In the genomic region with DNA sequence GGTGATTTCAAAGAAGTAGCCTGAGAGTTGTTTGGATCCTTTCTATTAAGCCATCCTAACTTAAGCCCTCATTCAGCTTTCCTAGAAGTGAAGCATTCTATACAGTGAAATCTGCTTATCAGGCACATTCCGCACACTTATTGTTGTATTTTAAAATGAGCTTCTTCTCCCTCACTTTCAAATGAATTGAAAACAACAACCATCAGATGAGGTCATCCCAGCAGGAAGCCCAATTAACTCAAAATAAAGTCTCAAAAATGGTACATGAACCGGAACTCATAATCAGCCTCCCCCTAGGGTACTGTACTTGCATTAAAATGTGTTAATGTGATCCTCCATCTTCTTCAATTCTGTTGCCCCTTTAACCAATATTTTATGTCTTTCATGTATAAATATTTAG, we compare ENCODE assay signal across 27 mouse cellular contexts.
"Had no signal": no experiment of that assay in that cellular context is flagged by ENCODE, and none has a peak within 500 bp of the region (broad histone marks: within the 10 kb centered on the region; RNA-seq: fewer than 3 reads in every experiment).

No protein-coding gene starts in this region.

- H3K4me1 ChIP-seq: heart, embryonic 13.5 days; heart, embryonic 15.5 days; hindbrain, embryonic 13.5 days; hindbrain, embryonic 15.5 days; kidney, embryonic 15.5 days; limb, embryonic 13.5 days; limb, embryonic 15.5 days; liver, embryonic 12.5 days had no signal

- H3K27me3 ChIP-seq: heart, embryonic 13.5 days; heart, embryonic 15.5 days; hindbrain, embryonic 13.5 days; hindbrain, embryonic 15.5 days; kidney, embryonic 15.5 days; limb, embryonic 13.5 days; limb, embryonic 15.5 days; liver, embryonic 12.5 days had no signal

- H3K9ac ChIP-seq: heart, embryonic 13.5 days; heart, embryonic 15.5 days; hindbrain, embryonic 13.5 days; hindbrain, embryonic 15.5 days; kidney, embryonic 15.5 days; limb, embryonic 13.5 days; limb, embryonic 15.5 days; liver, embryonic 12.5 days; liver, embryonic 14.5 days had no signal

- H3K4me2 ChIP-seq: heart, embryonic 11.5 days; heart, embryonic 13.5 days; heart, embryonic 15.5 days; hindbrain, embryonic 13.5 days; hindbrain, embryonic 15.5 days; kidney, embryonic 15.5 days; limb, embryonic 13.5 days; limb, embryonic 15.5 days; liver, embryonic 12.5 days had no signal

- DNase-seq: gastrocnemius, postnatal 14 days; gastrocnemius, postnatal 36 days; heart, adult 11 months; heart, adult 2 months; heart, postnatal 14 days; heart, postnatal 36 days; kidney, adult 11 months; kidney, adult 2 months; kidney, adult 9 months; kidney, postnatal 14 days; kidney, postnatal 36 days; layer of hippocampus, adult 9-11 months; layer of hippocampus, postnatal 36 days; left cerebral cortex, postnatal 4 days had no signal

- H3K9me3 ChIP-seq: heart, embryonic 13.5 days; heart, embryonic 15.5 days; hindbrain, embryonic 13.5 days; hindbrain, embryonic 15.5 days; kidney, embryonic 15.5 days; limb, embryonic 13.5 days; limb, embryonic 15.5 days; liver, embryonic 12.5 days had no signal

- ATAC-seq: hindbrain, postnatal 0 days; intestine, embryonic 16.5 days; liver, embryonic 12.5 days had no signal

- H3K36me3 ChIP-seq: heart, embryonic 13.5 days; heart, embryonic 15.5 days; hindbrain, embryonic 13.5 days; hindbrain, embryonic 15.5 days; kidney, embryonic 15.5 days; limb, embryonic 13.5 days; limb, embryonic 15.5 days; liver, embryonic 12.5 days had no signal

- H3K4me3 ChIP-seq: heart, adult 2 months; heart, embryonic 13.5 days; heart, embryonic 15.5 days; hindbrain, embryonic 13.5 days; hindbrain, embryonic 15.5 days; kidney, embryonic 15.5 days; limb, embryonic 13.5 days; limb, embryonic 15.5 days; liver, embryonic 12.5 days had no signal

- H3K27ac ChIP-seq: heart, adult 2 months; heart, embryonic 13.5 days; heart, embryonic 15.5 days; hindbrain, embryonic 13.5 days; hindbrain, embryonic 15.5 days; hindbrain, postnatal 0 days; kidney, embryonic 15.5 days; kidney, postnatal 0 days; limb, embryonic 13.5 days; limb, embryonic 15.5 days; liver, embryonic 12.5 days; liver, embryonic 14.5 days had no signal
